Mouse (Mus musculus): Measurements from ENCODE around the gene Pou5f1.

DNA sequence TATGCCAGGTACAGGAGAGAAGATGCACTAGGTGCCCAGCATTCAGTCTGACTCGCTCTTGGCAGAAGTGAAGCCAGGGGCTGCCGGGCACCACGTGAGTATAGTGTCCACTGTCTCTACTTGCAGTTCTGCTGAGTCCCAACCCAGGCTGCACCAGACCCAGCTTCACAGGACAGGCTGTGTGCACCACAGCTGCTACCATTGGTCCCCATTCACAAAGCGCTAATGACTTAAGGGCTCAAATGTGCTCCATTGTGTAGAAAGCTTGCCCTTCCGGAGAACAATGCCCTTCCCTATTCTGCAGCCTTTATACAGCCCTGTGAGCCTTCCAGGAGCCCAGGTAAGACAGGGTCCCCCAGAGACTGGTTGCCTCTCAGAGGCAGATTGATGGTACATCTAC, 15.5 kb upstream of the Pou5f1 start:
- TF ChIP-seq POLR2A (IDR thresholded peaks at IDR 0.05; ENCODE audit: control insufficient read depth, extremely low read depth, insufficient read depth, low read length, poor library complexity): no peak
- TF ChIP-seq CTCF (IDR thresholded peaks at IDR 0.05; ENCODE audit: borderline replicate concordance, control insufficient read depth, extremely low read depth, insufficient read depth, low read length, poor library complexity): no peak
